Mouse (Mus musculus) bone marrow, adult 2 months (tissue): ENCODE data around the gene Frmpd3.

Experiments used
- CTCF ChIP-seq: fragments of 200-500 bp; IDR thresholded peaks from 2 replicates; pipeline ENCODE4 v1.5.1; 2011; ENCODE audit warnings: low read length, control low read depth; ENCODE audit not compliant: control insufficient read depth, insufficient read depth
- POLR2A ChIP-seq: fragments of 200-500 bp; IDR thresholded peaks from 2 replicates; pipeline ENCODE4 v1.6.1; 2011; ENCODE audit warnings: low read depth, mild to moderate bottlenecking, control low read depth, low read length, borderline replicate concordance; ENCODE audit not compliant: control insufficient read depth

DNA sequence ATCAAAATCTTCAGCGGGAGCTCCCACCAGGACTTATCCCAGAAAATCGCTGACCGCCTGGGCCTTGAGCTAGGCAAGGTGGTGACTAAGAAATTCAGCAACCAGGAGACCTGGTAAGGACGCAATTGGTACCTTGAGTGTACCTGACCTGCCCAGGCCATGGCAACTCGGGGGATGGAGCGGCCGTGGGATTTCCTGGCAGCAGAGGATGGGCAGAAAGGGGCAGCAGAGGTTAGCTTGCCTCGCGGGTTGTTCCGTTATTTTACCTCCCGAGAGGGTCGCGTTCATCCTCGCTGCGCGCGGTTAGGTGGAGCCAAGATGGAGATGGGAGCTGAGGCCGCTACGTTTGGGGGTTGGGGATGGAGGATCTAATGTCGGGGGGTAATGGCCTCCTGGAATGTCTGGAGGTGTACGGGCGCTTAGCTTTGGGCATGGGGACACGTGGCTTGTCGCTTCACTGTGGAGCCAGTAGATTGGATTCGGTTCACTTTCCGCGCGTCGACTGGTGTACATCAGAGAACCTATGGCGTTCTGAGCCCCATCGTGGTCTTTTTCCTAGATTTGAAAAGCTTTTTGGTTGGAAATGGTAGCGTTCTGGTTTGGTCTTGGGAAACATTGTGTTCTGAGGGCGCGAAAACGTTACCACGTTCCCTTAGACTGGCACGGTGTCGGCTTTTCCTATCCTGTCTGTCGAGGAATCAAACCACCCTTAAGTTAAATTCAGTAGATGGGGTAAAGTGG is 114.9 kb downstream of the Frmpd3 start:
- TF ChIP-seq CTCF = no peak
- no peak for TF ChIP-seq POLR2A
